Mouse (Mus musculus): Measurements from ENCODE around the gene Drd3.

Gene Drd3

GRCm38 (mm10) chr16:43801791-43802307 lies 48.0 kb downstream of the Drd3 start:
- DNase-seq = peak; percentile 30 to 67

GRCm38 (mm10) chr16:43802466-43802865 lies 48.6 kb downstream of the Drd3 start:
- no peak for DNase-seq

GRCm38 (mm10) chr16:43804364-43804763 lies 50.5 kb downstream of the Drd3 start:
- DNase-seq = no peak

- peak; percentile 17 for DNase-seq
Observed at GRCm38 (mm10) chr16:43807048-43807447, 53.2 kb downstream of the Drd3 start.

- no peak for DNase-seq
Observed at GRCm38 (mm10) chr16:43809429-43809828, 55.6 kb downstream of the Drd3 start.

- no peak for DNase-seq
Observed at GRCm38 (mm10) chr16:43811402-43811801, 57.6 kb downstream of the Drd3 start.

GRCm38 (mm10) chr16:43814644-43815043 lies 60.8 kb downstream of the Drd3 start:
- no peak for DNase-seq

GRCm38 (mm10) chr16:43816321-43816720 lies 62.5 kb downstream of the Drd3 start:
- DNase-seq = no peak

GRCm38 (mm10) chr16:43818404-43818803 lies 64.6 kb downstream of the Drd3 start:
- no peak for DNase-seq

GRCm38 (mm10) chr16:43827492-43827891 lies 73.7 kb downstream of the Drd3 start:
- no peak for DNase-seq

- DNase-seq = no peak
Observed at GRCm38 (mm10) chr16:43831957-43832356, 78.1 kb downstream of the Drd3 start.

GRCm38 (mm10) chr16:43841236-43841635 lies 87.4 kb downstream of the Drd3 start:
- no peak for DNase-seq

- DNase-seq = no peak
Observed at GRCm38 (mm10) chr16:43849839-43850238, 96.0 kb downstream of the Drd3 start.

GRCm38 (mm10) chr16:43858941-43859476 lies 105.2 kb downstream of the Drd3 start:
- no peak for DNase-seq

- DNase-seq = no peak
Observed at GRCm38 (mm10) chr16:43860624-43861023, 106.8 kb downstream of the Drd3 start.

- no peak for DNase-seq
Observed at GRCm38 (mm10) chr16:43869805-43870204, 116.0 kb downstream of the Drd3 start.

- no peak for DNase-seq
Observed at GRCm38 (mm10) chr16:43871419-43871818, 117.6 kb downstream of the Drd3 start.
